Mouse (Mus musculus): ENCODE data around the gene Vps4a.
A peak's percentile ranks its signal among the peaks of the same experiment; 100 is the strongest.

Vps4a gene

GRCm38 (mm10) chr8:107049480-107049879, 18.5 kb downstream of the Vps4a start:
- DNase-seq = no peak

DNA sequence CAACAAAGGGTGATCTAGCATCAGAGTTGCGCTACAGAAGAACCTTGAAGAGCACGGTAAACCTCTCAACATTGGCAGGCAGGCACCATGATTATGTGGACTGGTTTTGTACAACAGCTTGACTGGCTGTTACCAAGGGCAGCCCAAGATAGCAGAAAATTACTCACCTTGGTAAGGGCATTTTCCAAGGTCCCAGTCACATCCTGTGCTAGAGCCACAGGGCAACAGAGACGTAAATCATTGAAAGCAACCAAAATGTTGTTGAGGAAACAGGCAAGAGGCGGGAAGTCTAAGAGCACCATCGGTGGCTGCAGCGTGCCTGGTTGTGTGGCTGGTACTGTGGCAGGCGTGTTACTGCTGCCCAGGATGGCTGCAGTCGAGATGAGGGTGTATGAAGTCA, 21.0 kb downstream of the Vps4a start:
- DNase-seq = no peak

DNA sequence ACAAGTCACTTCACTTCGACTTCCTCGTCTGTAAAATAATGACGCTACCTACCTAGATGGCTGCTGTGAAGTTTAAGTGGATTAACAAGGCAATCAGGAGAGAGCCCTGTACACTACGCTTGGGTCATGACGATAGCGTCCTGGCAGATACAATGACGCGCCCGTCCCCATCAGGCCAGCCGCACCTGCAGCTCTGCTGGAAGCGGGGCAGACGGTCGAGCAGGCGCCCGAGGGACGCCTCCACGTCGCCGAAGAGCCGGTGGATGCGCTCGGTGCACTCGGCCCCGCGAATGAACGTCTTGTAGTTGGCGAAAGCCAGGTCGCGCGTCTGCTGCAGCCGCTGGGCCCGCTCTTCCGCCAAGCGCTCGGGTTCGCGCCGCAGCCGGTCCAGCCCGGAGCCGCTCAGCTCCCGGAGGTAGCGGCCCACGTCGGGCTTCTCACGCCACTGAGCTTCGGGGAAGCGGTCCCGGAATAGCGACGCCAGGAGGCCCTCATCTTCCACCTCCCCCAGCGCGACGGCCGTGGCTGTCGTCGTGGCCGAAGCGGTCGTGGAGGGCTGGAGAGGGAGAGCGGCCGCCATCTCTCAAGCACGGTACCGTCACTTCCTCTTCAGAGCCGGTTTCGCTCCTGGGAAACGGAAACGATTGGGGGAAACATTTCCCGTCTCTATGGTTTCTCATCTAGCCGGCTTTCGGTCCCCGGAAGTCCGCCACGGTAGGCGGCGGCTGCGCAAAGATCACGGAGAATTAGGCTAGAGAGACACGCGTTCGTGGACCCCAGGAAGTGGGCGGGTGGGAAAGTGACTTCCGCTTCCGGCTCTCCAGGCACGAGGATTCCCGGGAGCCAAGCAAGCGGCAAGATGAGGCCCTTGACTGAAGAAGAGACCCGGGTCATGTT, 25.3 kb downstream of the Vps4a start, which contains the start of the genes Cog8 and Nip7:
Cog8 (minus strand) TSS at position 614 of the 897 bp plus-strand sequence.
Nip7 (plus strand) TSS at position 802 of the 897 bp plus-strand sequence.
- DNase-seq = peak; percentile 97

DNA sequence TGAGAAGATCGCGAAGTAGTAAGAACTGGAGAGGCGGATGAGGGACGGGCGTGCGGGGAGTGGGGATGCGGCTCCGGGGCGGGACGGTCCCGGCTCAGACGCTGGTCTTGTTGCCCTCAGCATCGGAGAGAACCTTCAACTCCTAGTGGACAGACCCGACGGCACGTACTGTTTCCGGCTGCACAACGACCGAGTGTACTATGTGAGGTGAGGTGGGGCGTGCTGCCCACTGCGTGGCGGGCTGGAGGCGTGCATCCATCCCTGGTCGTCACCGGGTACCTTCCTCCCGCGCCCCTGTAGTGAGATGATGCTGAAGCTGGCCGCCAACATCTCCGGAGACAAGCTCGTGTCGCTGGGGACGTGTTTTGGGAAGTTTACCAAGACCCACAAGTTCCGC, 25.9 kb downstream of the Vps4a start:
- no peak for DNase-seq

GRCm38 (mm10) chr8:107062613-107063012, 31.6 kb downstream of the Vps4a start:
- DNase-seq = no peak

GRCm38 (mm10) chr8:107065511-107066496, 34.8 kb downstream of the Vps4a start, which contains the start of gene Tmed6:
Gene Tmed6, minus strand, starts transcription at chr8:107065644.
- DNase-seq = peak; percentile 74

DNA sequence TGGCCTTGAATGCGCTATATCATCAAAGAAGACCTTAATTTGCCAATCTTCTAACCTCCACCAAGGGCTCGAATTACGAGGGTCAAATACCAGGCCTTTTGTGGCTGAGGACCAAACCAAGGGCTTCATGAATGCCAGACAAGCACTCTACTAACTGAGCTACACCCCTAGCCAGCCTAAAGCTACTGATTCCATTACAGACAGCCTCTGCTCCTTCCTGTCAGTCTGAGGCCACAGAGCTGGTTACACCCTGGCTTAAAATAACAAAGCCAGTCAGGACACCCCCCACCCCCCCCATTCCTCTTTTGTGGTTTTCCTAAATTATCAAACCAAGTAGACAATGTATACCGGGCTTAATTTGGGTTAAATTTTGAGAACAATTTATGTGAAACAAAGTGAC, 42.7 kb downstream of the Vps4a start:
- no peak for DNase-seq

DNA sequence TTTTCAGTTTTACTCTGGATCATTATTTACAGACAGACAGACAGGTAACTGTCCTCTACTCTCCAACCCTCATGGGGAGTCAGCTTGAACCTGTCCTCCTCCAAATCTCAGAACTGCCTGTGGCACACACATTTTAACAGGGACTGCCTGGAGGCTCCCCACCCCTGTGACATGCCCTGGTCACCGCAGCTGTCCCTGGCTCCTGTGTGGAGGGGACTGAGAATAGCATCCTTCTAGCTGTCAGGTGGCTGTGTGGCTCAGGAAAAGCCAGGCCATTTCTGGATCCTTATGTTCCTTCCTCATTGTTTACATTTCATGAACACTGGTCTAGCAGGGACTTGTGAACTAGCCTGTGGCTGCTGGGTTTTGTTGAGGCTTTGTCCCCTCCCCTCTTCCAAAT, 43.1 kb downstream of the Vps4a start:
- no peak for DNase-seq

GRCm38 (mm10) chr8:107076239-107076888, 45.3 kb downstream of the Vps4a start:
- DNase-seq = no peak

- DNase-seq = peak; percentile 27
Observed at GRCm38 (mm10) chr8:107085358-107085757, 54.3 kb downstream of the Vps4a start.

GRCm38 (mm10) chr8:107086018-107086417, 55.0 kb downstream of the Vps4a start:
- no peak for DNase-seq

- no peak for DNase-seq
Observed at GRCm38 (mm10) chr8:107088526-107089063, 57.6 kb downstream of the Vps4a start.

GRCm38 (mm10) chr8:107090531-107090930, 59.5 kb downstream of the Vps4a start:
- no peak for DNase-seq

All from kidney, postnatal 10 days (tissue).